Mouse (Mus musculus): ENCODE measurements around the gene Cfl1.

Cfl1 gene

DNA sequence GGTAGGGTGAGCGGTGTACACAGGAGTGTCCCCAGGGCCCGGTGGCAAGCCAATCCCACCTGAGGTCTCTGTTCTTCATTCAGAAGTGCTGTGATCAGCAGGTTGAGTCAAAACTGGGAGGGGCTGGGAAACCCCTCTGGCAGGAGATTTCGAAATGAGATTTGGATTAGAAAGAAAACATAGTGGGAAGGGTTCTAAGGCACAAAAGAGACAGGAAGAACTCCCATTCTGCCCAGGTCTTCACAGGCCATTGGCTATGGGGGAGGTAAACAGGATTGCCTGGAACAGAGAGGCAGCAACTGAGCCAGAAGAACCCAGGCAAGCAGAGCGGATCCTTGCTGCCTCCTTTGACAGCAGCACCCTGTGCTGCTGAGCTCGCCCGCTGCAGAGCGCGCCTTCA lies 48.5 kb downstream of the Cfl1 start:
- no peak for DNase-seq

DNA sequence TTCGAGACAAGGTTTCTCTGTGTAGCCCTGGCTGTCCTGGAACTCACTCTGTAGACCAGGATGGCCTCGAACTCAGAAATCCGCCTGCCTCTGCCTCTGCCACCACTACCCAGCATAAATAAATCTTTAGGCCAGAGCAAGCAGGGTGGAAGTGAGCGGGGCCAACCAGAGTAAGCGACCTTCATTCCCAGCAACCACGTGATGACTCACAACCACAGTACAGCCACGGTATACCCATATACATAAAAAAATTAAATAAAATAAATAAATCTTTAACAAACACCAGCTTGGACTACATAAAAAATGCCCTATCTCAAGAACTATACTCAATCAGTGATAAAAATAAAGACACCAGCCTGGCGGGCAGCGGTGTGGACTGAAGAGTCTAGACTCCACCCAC lies 53.1 kb downstream of the Cfl1 start:
- no peak for DNase-seq

DNA sequence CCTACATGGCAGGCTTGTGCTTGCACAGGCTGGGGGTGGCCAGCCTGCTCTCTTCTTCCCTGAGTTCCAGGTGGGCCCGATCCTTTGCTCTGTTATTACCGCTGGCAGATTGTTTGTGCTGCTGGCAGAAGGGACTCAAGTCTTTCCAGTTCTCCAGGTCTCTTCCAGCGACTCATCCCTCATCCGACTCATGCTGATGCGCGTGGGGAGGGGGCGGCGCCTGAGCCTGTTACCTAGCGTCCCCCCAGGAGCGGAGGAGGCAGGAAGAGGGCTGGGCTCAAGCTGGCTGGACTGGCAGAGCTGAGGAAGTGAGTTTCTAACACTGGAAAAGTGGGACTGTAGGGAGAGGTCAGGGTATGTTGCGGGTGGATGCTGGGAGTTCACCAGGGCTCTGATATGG lies 53.8 kb downstream of the Cfl1 start:
- DNase-seq, result no peak
